Mouse (Mus musculus) small intestine, adult 2 months (tissue): ENCODE measurements around the gene Astn2. TPM values are rescaled to one million over a fixed set of nuclear protein-coding genes. Genes with fewer than 3 reads are reported as not detected.

ENCODE experiments used
- H3K27ac ChIP-seq: fragments of 200-500 bp; 2 replicates; pipeline ENCODE4 v1.5.1; 2012; ENCODE audit warnings: low read depth, low read length, control low read depth, inconsistent platforms; ENCODE audit not compliant: insufficient read depth
- H3K27me3 ChIP-seq: fragments of 200-500 bp; 2 replicates; pipeline ENCODE4 v1.6.1; 2012; ENCODE audit warnings: mild to moderate bottlenecking, moderate library complexity, low read length, inconsistent platforms; ENCODE audit not compliant: control insufficient read depth, insufficient read depth
- H3K36me3 ChIP-seq: fragments of 200-500 bp; 2 replicates; pipeline ENCODE4 v1.6.1; 2012; ENCODE audit warnings: mild to moderate bottlenecking, low read length, control low read depth, inconsistent platforms; ENCODE audit not compliant: control insufficient read depth, insufficient read depth
- H3K4me1 ChIP-seq: fragments of 200-500 bp; 2 replicates; pipeline ENCODE4 v1.6.1; 2012; ENCODE audit warnings: low read length, inconsistent platforms, mixed read lengths; ENCODE audit not compliant: control insufficient read depth, insufficient read depth, insufficient read length
- H3K4me3 ChIP-seq: fragments of 200-500 bp; 2 replicates; pipeline ENCODE4 v1.5.1; 2012; ENCODE audit warnings: low read depth, mild to moderate bottlenecking, control low read depth, inconsistent platforms, low read length, moderate library complexity
- CTCF ChIP-seq: fragments of 200-500 bp; IDR thresholded peaks from 2 replicates; pipeline ENCODE4 v1.5.1; 2012; ENCODE audit warnings: low read depth, mild to moderate bottlenecking, control low read depth, inconsistent platforms, low read length, moderate library complexity, mixed read lengths; ENCODE audit not compliant: insufficient replicate concordance, insufficient read length; ENCODE audit errors: extremely low read depth
- POLR2A ChIP-seq: fragments of 200-500 bp; IDR thresholded peaks from 2 replicates; pipeline ENCODE4 v1.6.1; 2012; ENCODE audit warnings: low read depth, mild to moderate bottlenecking, control low read depth, inconsistent platforms, low read length, moderate library complexity
- WGBS: fragments of 180-500 bp; shearing (Covaris S2); methylation state at CpG from one replicate; pipeline ENCODE4 v1.1.7; 2018; 5-methylcytosine and 5-hydroxymethylcytosine counted together
- polyA plus RNA-seq: library from polyadenylated mRNA; depleted of rRNA; stranded (reverse); fragments of >200 nt; gene quantifications from 2 replicates; pipeline ENCODE4 v1.2.3, GENCODE M21; 2012

Astn2 gene
- polyA plus RNA-seq, 1 experiment = 0.37 TPM

DNA sequence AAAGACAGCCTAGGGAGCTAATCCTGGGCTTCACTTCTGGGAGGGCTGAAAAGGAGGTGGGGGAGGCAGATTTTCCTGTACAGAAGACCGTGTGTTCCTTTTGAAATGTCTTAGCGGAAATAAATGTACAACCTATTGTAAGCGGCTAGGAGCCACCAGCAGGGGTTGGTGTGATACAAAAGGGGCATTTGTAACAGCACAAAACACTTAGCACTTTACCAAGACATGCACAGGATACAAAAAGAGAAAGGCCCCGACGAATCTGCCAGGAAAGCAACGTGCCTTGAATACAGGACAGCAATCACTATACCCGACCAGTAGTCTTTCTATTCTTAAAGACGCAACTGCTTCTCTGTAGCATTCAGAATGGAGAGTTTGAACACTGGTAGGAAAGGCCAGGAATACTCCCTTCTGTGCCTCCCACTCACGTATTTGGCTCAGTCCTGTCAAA, 564.8 kb downstream of the Astn2 start:
- no peaks in the 10 kb centered on the region for H3K27me3 ChIP-seq
- H3K36me3 ChIP-seq = no peaks in the 10 kb centered on the region
- WGBS = 85% methylated on average over 9 of the region's 9 CpGs
- TF ChIP-seq POLR2A (no peak), CTCF (no peak)
- H3K27ac ChIP-seq = no peak overlapping the region
- no peak overlapping the region for H3K4me3 ChIP-seq
- H3K4me1 ChIP-seq = no peaks in the 10 kb centered on the region

- H3K4me1 ChIP-seq = no peaks in the 10 kb centered on the region
- H3K27me3 ChIP-seq = no peaks in the 10 kb centered on the region
- H3K4me3 ChIP-seq = no peak overlapping the region
- no peak overlapping the region for H3K27ac ChIP-seq
- no peak for TF ChIP-seq POLR2A
- TF ChIP-seq CTCF = no peak
- H3K36me3 ChIP-seq = no peaks in the 10 kb centered on the region
- 75% methylated on average over 4 of the region's 4 CpGs for WGBS
These were observed 565.6 kb downstream of the Astn2 start for GRCm38 (mm10) chr4:65838781-65839180.

DNA sequence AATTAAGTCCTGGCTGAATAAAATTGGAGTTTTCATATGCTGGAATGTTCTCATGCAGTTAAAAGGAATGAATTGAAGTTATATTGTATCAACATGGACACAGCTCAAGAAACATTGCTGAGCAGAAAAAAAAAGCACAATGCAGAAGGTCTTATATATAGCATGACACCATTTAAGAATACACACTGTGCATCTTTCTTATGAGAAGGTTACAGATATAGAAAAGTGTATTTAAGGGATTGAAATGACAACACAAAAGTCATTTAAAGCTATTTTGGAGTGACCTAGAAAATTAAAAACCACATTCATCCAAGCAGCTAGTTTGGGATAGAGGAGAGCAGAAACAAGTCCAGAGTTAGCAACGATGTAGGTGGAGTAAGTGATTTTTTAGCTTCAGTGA, 571.4 kb downstream of the Astn2 start:
- TF ChIP-seq CTCF (no peak), POLR2A (no peak)
- H3K27me3 ChIP-seq = no peaks in the 10 kb centered on the region
- H3K27ac ChIP-seq = no peak overlapping the region
- 90% methylated on average over 1 of the region's 1 CpGs for WGBS
- H3K36me3 ChIP-seq = no peaks in the 10 kb centered on the region
- H3K4me3 ChIP-seq = no peak overlapping the region
- H3K4me1 ChIP-seq = no peaks in the 10 kb centered on the region

- Histone ChIP-seq H3K4me1 (no peaks in the 10 kb centered on the region), H3K27me3 (no peaks in the 10 kb centered on the region), H3K36me3 (no peaks in the 10 kb centered on the region), H3K4me3 (no peak overlapping the region), H3K27ac (no peak overlapping the region)
- WGBS = 84% methylated on average over 3 of the region's 3 CpGs
- TF ChIP-seq CTCF = no peak
- TF ChIP-seq POLR2A = no peak
These were observed 572.5 kb downstream of the Astn2 start for GRCm38 (mm10) chr4:65831872-65832271.

- no peak overlapping the region for H3K4me3 ChIP-seq
- no peaks in the 10 kb centered on the region for H3K4me1 ChIP-seq
- no peak overlapping the region for H3K27ac ChIP-seq
- 19% methylated on average over 3 of the region's 3 CpGs for WGBS
- TF ChIP-seq CTCF (no peak), POLR2A (no peak)
- no peaks in the 10 kb centered on the region for H3K36me3 ChIP-seq
- no peaks in the 10 kb centered on the region for H3K27me3 ChIP-seq
These were observed 573.9 kb downstream of the Astn2 start for GRCm38 (mm10) chr4:65830495-65830894.

DNA sequence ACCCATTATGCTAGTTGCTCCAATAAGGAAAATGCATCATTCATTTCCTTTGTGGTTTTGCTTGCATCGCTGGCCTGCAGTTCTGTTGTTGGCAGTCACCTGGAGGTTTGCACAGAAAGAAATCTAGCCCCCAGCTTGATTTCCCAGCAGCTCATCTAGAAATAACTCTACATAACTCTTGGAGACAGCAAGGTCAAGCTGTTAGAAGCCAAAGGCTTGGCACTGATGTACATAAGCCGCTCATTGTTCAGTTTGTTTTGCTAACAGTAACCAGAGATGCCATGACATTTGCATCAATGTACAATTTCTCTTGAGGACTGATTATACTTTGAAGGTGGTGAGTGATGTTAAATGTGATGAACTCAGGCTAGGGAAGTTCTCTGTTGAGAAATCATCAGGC, 583.3 kb downstream of the Astn2 start:
- no peak overlapping the region for H3K4me3 ChIP-seq
- no peaks in the 10 kb centered on the region for H3K27me3 ChIP-seq
- no peak for TF ChIP-seq POLR2A
- H3K4me1 ChIP-seq = no peaks in the 10 kb centered on the region
- H3K36me3 ChIP-seq = no peaks in the 10 kb centered on the region
- no peak overlapping the region for H3K27ac ChIP-seq
- WGBS = 73% methylated on average over 2 of the region's 2 CpGs

DNA sequence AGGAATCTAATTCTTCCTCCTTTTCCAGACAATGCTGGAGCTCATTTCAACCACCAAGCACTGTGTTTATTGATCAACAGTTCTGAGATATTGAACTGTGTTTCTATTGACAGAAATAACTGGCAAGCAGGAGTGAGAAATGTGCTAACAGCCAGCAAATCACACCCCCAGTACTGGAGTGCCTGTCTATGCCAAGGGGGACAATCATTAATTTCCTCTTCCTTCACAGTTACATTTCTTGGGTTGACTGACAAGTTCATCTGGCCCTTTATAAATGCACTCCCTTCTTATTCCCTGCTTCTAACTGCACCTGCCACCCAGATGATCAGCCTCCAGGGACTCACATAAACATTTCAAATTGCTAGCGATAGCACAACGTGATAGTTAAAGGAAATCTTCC, 584.2 kb downstream of the Astn2 start:
- 55% methylated on average over 2 of the region's 2 CpGs for WGBS
- TF ChIP-seq CTCF (no peak), POLR2A (no peak)
- H3K27ac ChIP-seq = no peak overlapping the region
- H3K4me1 ChIP-seq = no peaks in the 10 kb centered on the region
- H3K4me3 ChIP-seq = no peak overlapping the region
- no peaks in the 10 kb centered on the region for H3K36me3 ChIP-seq
- no peaks in the 10 kb centered on the region for H3K27me3 ChIP-seq

GRCm38 (mm10) chr4:65819835-65820234, 584.6 kb downstream of the Astn2 start:
- H3K27ac ChIP-seq = no peak overlapping the region
- no peaks in the 10 kb centered on the region for H3K4me1 ChIP-seq
- no peaks in the 10 kb centered on the region for H3K27me3 ChIP-seq
- WGBS = 38% methylated on average over 3 of the region's 3 CpGs
- H3K4me3 ChIP-seq = no peak overlapping the region
- H3K36me3 ChIP-seq = no peaks in the 10 kb centered on the region
- no peak for TF ChIP-seq CTCF
- TF ChIP-seq POLR2A = no peak
